Mouse (Mus musculus) G1E (cell line): ENCODE measurements around the gene Hopx.

ENCODE experiments used
- CTCF ChIP-seq: IDR thresholded peaks from 2 replicates; pipeline ENCODE4 v1.5.1; 2012; ENCODE audit warnings: low read depth, low read length, inconsistent platforms, mixed read lengths
- GATA1 ChIP-seq: IDR thresholded peaks from 2 replicates; pipeline ENCODE4 v1.6.1; 2012; ENCODE audit warnings: borderline replicate concordance, low read length, inconsistent platforms, mixed read lengths

GRCm38 (mm10) chr5:77115732-77116131 lies 811 bp upstream of the Hopx start:
- no peak for TF ChIP-seq CTCF
- TF ChIP-seq GATA1, result no peak
